Mouse (Mus musculus) forebrain, embryonic 13.5 days (tissue): Measurements from ENCODE around the gene Clrn2. TPM values are rescaled to one million over a fixed set of nuclear protein-coding genes. Genes with fewer than 3 reads are reported as not detected.

Experiments used
- ATAC-seq: fragments of 200-750 bp; cut with Nextera tagmentation; 2 replicates; pipeline ENCODE4 v1.8.0; 2017
- H3K27ac ChIP-seq: fragments of 300-500 bp; sonication (generic); 2 replicates; pipeline ENCODE4 v1.5.1; 2015; ENCODE audit warnings: inconsistent platforms, mild to moderate bottlenecking, moderate library complexity
- H3K27me3 ChIP-seq: fragments of 300-500 bp; sonication (generic); 2 replicates; pipeline ENCODE4 v1.6.1; 2015; ENCODE audit warnings: mild to moderate bottlenecking, inconsistent platforms
- H3K36me3 ChIP-seq: fragments of 300-500 bp; sonication (generic); 2 replicates; pipeline ENCODE4 v1.6.1; 2015; ENCODE audit warnings: mild to moderate bottlenecking, inconsistent platforms; ENCODE audit not compliant: poor library complexity, severe bottlenecking
- H3K4me1 ChIP-seq: fragments of 300-500 bp; sonication (generic); 2 replicates; pipeline ENCODE4 v1.6.1; 2015; ENCODE audit warnings: inconsistent platforms
- H3K4me2 ChIP-seq: fragments of 300-500 bp; sonication (generic); 2 replicates; pipeline ENCODE4 v1.6.1; 2015; ENCODE audit warnings: inconsistent platforms, mild to moderate bottlenecking, moderate library complexity
- H3K4me3 ChIP-seq: fragments of 300-500 bp; sonication (generic); 2 replicates; pipeline ENCODE4 v1.5.1; 2015; ENCODE audit warnings: mild to moderate bottlenecking, inconsistent platforms
- H3K9ac ChIP-seq: fragments of 300-500 bp; sonication (generic); 2 replicates; pipeline ENCODE4 v1.6.1; 2015; ENCODE audit warnings: mild to moderate bottlenecking, inconsistent platforms
- H3K9me3 ChIP-seq: fragments of 300-500 bp; sonication (generic); replicated peaks from 2 replicates; pipeline ENCODE4 v1.6.1; 2016; ENCODE audit warnings: inconsistent platforms
- WGBS: fragments of 180-500 bp; shearing (Covaris S2); methylation state at CpG from one replicate; pipeline ENCODE4 v1.1.7; 2015; 5-methylcytosine and 5-hydroxymethylcytosine counted together
- polyA plus RNA-seq: library from polyadenylated mRNA; unstranded; fragments of >200 nt; fragmentation: Nextera tagmentation; extraction: Ambion mirVana; gene quantifications from 2 replicates; pipeline ENCODE4 v1.2.1, GENCODE M21; 2015

Clrn2 gene
- polyA plus RNA-seq, 1 experiment from 2014 or later, result not detected

- Histone ChIP-seq H3K9me3 (no peaks in the 10 kb centered on the region), H3K27me3 (no peaks in the 10 kb centered on the region), H3K9ac (no peak overlapping the region), H3K4me2 (no peak overlapping the region), H3K4me1 (no peaks in the 10 kb centered on the region), H3K27ac (no peak overlapping the region), H3K4me3 (no peak overlapping the region), H3K36me3 (peaks cover 17% of the 10 kb centered on the region)
- ATAC-seq, result no peak
- WGBS, result 93% methylated on average over 14 of the region's 14 CpGs
Measured at GRCm38 (mm10) chr5:45435967-45436950, 17.3 kb upstream of the Clrn2 start.

DNA sequence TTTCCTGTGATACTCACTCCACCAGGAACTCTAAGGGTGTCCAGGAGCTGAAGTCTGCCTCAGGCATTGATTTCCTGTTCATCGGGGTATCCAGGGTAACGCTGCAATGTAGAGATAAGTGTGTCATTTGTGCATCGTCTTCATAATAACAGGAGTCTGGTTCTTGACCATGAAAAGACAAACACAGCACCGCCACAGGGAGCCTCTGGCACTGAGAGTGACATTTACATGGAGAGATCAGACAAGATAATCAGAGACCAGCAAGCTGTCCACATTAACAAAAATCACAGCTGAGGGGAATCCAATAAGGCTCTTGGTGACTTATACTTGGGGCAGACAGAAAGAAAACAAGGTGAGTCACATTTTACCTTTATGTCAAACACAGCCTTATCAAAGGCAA, 15.7 kb upstream of the Clrn2 start:
- Histone ChIP-seq H3K27me3 (no peaks in the 10 kb centered on the region), H3K4me2 (no peak overlapping the region), H3K27ac (no peak overlapping the region), H3K9ac (no peak overlapping the region), H3K4me1 (no peaks in the 10 kb centered on the region), H3K4me3 (no peak overlapping the region), H3K36me3 (peaks cover 17% of the 10 kb centered on the region), H3K9me3 (no peaks in the 10 kb centered on the region)
- WGBS, result 84% methylated on average over 4 of the region's 4 CpGs
- no peak for ATAC-seq

DNA sequence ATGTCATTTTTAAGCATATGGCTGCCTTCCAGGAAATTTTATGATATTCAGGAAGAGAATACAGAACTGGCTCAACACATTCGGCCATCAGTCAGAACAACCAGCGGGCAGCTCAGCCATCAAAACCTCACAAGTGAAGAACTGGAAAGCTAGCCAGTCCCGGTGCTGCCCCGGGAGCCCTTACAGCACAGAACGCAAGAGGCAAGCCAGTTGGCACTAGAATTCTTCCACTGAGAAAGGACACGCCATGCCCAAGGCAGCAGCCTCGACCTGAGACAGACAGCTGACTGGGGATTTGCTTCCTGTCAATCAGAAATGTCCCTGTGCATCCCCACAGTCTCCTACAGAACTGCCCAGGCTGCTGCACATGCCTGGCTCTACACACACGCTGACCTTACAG, 15.2 kb upstream of the Clrn2 start:
- no peaks in the 10 kb centered on the region for H3K27me3 ChIP-seq
- no peaks in the 10 kb centered on the region for H3K9me3 ChIP-seq
- H3K4me3 ChIP-seq, result no peak overlapping the region
- no peak overlapping the region for H3K9ac ChIP-seq
- H3K36me3 ChIP-seq, result peaks cover 20% of the 10 kb centered on the region
- H3K4me2 ChIP-seq, result no peak overlapping the region
- H3K4me1 ChIP-seq, result no peaks in the 10 kb centered on the region
- H3K27ac ChIP-seq, result no peak overlapping the region
- 91% methylated on average over 8 of the region's 8 CpGs for WGBS
- ATAC-seq, result no peak

DNA sequence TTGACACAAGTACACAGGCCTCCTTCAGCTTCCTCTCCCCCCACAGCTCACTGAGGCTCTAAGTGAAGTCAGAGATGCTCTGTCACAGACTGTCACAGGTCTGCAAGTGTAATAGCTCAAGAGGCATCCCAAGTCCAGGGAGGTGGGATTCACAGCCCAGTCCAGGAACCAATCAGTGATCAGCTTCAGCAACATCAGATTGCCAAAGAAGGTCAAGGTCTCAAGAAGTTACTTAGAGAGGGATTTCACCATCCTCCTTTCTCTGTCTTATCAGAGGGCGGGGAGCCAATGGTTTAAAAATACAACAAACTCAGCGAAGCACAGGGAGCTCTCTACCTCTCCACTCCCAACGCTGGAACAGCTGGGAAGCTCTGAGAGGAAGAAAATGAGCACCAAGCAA, 12.4 kb upstream of the Clrn2 start:
- H3K27me3 ChIP-seq, result no peaks in the 10 kb centered on the region
- no peak overlapping the region for H3K27ac ChIP-seq
- no peak overlapping the region for H3K9ac ChIP-seq
- WGBS, result 95% methylated on average over 3 of the region's 3 CpGs
- H3K9me3 ChIP-seq, result no peaks in the 10 kb centered on the region
- no peak for ATAC-seq
- H3K4me2 ChIP-seq, result no peak overlapping the region
- no peaks in the 10 kb centered on the region for H3K4me1 ChIP-seq
- no peak overlapping the region for H3K4me3 ChIP-seq
- H3K36me3 ChIP-seq, result peaks cover 28% of the 10 kb centered on the region

DNA sequence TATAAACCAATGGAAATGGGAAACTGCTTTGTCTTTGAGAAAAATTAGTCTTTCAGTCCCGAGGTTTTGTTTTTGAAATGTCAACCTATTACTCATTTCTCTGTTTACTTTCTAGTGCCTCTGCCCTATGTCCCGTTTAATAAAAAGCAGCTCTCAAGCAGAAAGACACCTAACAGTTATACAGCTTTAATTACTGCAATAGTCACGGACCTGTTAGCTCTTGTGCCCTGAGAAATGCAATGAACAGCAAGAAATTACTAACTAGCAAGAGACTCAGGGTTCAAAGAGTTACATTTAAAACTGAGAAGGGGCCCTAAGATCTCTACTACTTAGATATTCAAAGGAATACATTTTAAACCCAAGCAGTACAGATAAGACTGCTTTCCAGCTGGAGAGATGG, 11.8 kb upstream of the Clrn2 start:
- Histone ChIP-seq H3K4me2 (no peak overlapping the region), H3K9me3 (no peaks in the 10 kb centered on the region), H3K4me1 (no peaks in the 10 kb centered on the region), H3K9ac (no peak overlapping the region), H3K4me3 (no peak overlapping the region), H3K36me3 (peaks cover 28% of the 10 kb centered on the region), H3K27me3 (no peaks in the 10 kb centered on the region), H3K27ac (no peak overlapping the region)
- WGBS, result 83% methylated on average over 3 of the region's 3 CpGs
- ATAC-seq, result no peak

- H3K4me1 ChIP-seq, result peaks cover 15% of the 10 kb centered on the region
- H3K4me3 ChIP-seq, result no peak overlapping the region
- ATAC-seq, result no peak
- H3K9ac ChIP-seq, result no peak overlapping the region
- no peaks in the 10 kb centered on the region for H3K27me3 ChIP-seq
- no peaks in the 10 kb centered on the region for H3K9me3 ChIP-seq
- no peak overlapping the region for H3K27ac ChIP-seq
- peaks cover 16% of the 10 kb centered on the region for H3K36me3 ChIP-seq
- 90% methylated on average over 8 of the region's 8 CpGs for WGBS
- H3K4me2 ChIP-seq, result no peak overlapping the region
Measured at GRCm38 (mm10) chr5:45444130-45444832, 9.3 kb upstream of the Clrn2 start.

DNA sequence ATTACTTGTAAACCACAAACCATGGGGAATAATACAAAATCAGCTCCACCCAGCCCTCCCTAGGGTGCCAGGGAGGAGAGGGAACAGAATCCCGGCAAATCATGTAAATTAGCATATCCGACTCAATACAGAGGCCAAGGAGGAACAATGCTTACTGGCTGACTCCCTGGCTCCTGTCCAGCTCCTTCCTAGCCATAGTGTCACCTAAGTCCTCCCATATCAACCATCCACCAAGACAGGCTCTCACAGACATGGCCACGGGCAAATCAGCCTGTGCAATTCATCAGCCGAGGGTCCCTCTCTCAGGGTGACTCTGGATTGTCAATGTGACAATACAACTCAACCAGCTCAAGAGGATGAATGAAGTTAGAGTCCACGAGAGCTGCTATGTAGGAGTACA, 4.9 kb upstream of the Clrn2 start:
- ATAC-seq, result no peak
- peaks cover 20% of the 10 kb centered on the region for H3K4me1 ChIP-seq
- no peaks in the 10 kb centered on the region for H3K27me3 ChIP-seq
- H3K27ac ChIP-seq, result no peak overlapping the region
- peak overlapping the region; percentile 80 for H3K9ac ChIP-seq
- H3K9me3 ChIP-seq, result no peaks in the 10 kb centered on the region
- peak overlapping the region; percentile 67 for H3K4me3 ChIP-seq
- 26% methylated on average over 5 of the region's 5 CpGs for WGBS
- peaks cover 8% of the 10 kb centered on the region for H3K36me3 ChIP-seq
- peak overlapping the region; percentile 98 for H3K4me2 ChIP-seq

DNA sequence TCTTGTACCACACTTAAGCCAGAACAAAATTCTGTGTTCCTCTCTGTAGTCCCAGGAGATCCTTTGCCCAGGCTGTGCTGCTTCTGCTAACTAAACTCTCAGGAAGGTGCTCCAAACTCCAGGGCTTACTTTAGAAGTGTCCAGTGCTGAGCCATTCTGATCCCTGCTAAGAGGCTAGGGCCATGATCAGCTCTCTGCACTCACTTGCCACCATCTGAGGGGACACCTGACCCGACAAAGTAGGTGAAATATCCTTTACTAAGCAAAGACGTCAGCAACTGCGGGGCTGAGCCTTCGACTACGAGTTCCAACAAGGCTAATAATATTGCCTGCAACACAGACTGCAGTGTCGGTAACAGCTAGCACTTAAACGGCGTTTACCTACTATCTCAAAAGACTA, 4.3 kb upstream of the Clrn2 start:
- peak overlapping the region; percentile 80 for H3K9ac ChIP-seq
- ATAC-seq, result no peak
- 4% methylated on average over 8 of the region's 8 CpGs for WGBS

DNA sequence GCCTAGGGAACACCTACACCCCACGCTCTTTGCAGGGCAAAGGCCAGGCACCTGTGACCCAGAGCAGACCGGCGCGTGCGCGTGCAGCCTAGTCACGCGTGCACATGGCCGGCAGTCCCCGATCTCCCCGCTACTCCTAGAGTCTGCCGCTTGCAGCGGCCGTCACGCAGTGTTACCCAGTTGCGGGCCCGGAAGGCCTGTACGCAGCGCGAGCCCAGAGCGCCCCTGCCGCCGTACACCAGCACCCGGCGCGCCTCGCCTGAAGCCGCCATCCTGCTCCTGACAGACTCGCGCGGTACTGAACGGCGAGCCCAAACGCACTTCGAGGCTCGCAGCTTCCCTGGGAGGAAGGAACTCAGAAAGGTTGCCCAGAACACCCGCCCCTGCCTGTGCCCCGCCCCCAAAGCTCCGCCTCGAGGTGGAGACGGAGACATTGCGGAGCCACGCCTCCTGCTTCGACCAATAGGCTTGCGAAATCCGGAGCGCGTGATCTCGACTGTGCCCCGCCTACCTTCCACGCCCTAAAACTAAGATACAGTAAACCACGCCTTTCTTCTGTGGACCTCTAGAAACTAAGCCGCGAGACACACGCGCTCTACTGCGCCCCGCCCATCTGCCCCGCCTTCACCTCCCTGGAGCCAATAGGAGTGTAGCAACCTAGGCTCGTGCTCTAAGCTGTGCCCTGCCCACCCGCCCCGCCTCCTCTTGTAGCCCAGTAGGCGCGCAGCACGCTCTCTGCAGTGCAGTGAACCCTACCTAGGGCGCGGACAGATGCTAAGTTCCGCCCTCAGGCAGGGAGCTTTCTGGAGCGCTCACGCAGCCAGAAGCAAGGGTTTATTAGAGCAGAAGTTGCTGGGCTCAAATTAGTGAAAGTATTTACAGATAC, 3.5 kb upstream of the Clrn2 start, which contains the start of gene Qdpr:
Gene Qdpr, minus strand, starts transcription at position 406 of the 886 bp plus-strand sequence.
- under 1% methylated on average over 69 of the region's 70 CpGs for WGBS
- ATAC-seq, result peak; percentile 99
- Histone ChIP-seq H3K27ac (peak within 1 kb of the TSS; percentile 61), H3K4me3 (peak within 1 kb of the TSS; percentile 67), H3K9ac (peak within 1 kb of the TSS; percentile 80), H3K27me3 (no peaks in the 10 kb centered on the region), H3K9me3 (no peaks in the 10 kb centered on the region), H3K4me1 (peaks cover 20% of the 10 kb centered on the region), H3K4me2 (peak within 1 kb of the TSS; percentile 98), H3K36me3 (no peaks in the 10 kb centered on the region; the same call in 1 of the 2 replicates)

More for the DNA sequence above, 4.3 kb upstream of the Clrn2 start:
- H3K4me1 ChIP-seq, result peaks cover 20% of the 10 kb centered on the region
- peak overlapping the region; percentile 67 for H3K4me3 ChIP-seq
- H3K36me3 ChIP-seq, result peaks cover 4% of the 10 kb centered on the region
- no peak overlapping the region for H3K27ac ChIP-seq
- H3K9me3 ChIP-seq, result no peaks in the 10 kb centered on the region
- H3K4me2 ChIP-seq, result peak overlapping the region; percentile 98
- H3K27me3 ChIP-seq, result no peaks in the 10 kb centered on the region

- no peak overlapping the region for H3K9ac ChIP-seq
- H3K9me3 ChIP-seq, result no peaks in the 10 kb centered on the region
- no peaks in the 10 kb centered on the region for H3K27me3 ChIP-seq
- H3K4me2 ChIP-seq, result no peak overlapping the region
- H3K4me3 ChIP-seq, result no peak overlapping the region
- no peak overlapping the region for H3K27ac ChIP-seq
- no peaks in the 10 kb centered on the region for H3K36me3 ChIP-seq
- WGBS, result 41% methylated on average over 9 of the region's 9 CpGs
- ATAC-seq, result no peak
- H3K4me1 ChIP-seq, result peaks cover 3% of the 10 kb centered on the region
Measured at GRCm38 (mm10) chr5:45454456-45454855, 905 bp downstream of the Clrn2 start.

DNA sequence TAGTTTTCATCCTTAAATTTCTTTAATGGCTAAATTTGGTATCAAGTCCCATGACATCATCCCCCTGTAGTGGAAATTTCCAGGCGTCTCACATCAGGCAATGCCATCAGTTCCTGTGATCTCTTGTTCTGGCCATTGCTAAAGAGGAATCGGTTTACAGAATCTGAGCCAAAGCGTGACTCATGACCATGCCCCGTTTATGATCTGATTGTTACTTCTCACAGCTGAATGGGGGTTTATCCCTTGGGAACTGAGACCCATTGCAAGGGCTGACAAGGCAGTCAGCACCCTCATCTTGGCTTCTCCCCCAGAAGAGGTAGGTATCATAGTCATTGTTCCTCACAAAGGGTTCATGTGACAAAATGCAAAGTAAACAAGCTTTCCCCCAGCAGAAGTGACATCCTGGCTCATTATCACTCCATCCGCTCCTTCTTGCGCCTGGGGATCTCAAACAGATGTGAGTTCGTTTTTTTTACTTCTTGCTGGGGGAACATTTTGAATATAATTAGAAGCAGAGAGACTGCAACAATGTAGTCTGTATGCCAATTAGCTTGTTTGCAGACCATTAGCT, 19.4 kb downstream of the Clrn2 start:
- Histone ChIP-seq H3K4me1 (peaks cover 23% of the 10 kb centered on the region), H3K9ac (no peak overlapping the region), H3K27ac (no peak overlapping the region), H3K36me3 (no peaks in the 10 kb centered on the region), H3K4me3 (no peak overlapping the region), H3K27me3 (0 out of 2 replicates have a peak, but pooled peaks cover 2% of the 10 kb centered on the region), H3K4me2 (0 out of 2 replicates have a peak overlapping the region, but pooled peaks have one; percentile 4), H3K9me3 (no peaks in the 10 kb centered on the region)
- ATAC-seq, result peak; percentile 26
- WGBS, result 42% methylated on average over 7 of the region's 7 CpGs
